Mouse (Mus musculus) adrenal gland, adult 18-20 months (tissue): ENCODE results near the gene Zfp932. TPM values are rescaled to one million over a fixed set of nuclear protein-coding genes. Genes with fewer than 3 reads are reported as not detected.
"Not testable (repeated sequence)": the region's sequence is repeated elsewhere in the genome, so short reads cannot be mapped to it uniquely, and the experiment has no call there.

Source experiments
- DNase-seq, 2 experiments: peaks; one replicate each; pipeline ENCODE4 v3.0.0; 2021 to 2022; ENCODE audit warnings: low spot score in 2 of 2
- long read RNA-seq, 2 experiments: library from polyadenylated mRNA; stranded (forward); transcript quantifications; one replicate each; pipeline ENCODE4 v2.0.0; 2021
- total RNA-seq, 2 experiments: library from RNA; stranded (reverse); gene quantifications; 1 replicate in 1 of 2; 2 replicates in 1 of 2; pipeline ENCODE4 v1.2.3; 2021

The Zfp932 gene
- 10 to 100 TPM; 19.0 to 19.9 TPM for total RNA-seq
- long read RNA-seq, experiment 1, partial matches to known transcripts: 0 of 5 reads
- long read RNA-seq, experiment 1, other reads (novel, unspliced or antisense): 1 of 5 reads
- long read RNA-seq, experiment 2, partial matches to known transcripts: 0 of 10 reads
- long read RNA-seq, experiment 2, other reads (novel, unspliced or antisense): 3 of 10 reads

DNA sequence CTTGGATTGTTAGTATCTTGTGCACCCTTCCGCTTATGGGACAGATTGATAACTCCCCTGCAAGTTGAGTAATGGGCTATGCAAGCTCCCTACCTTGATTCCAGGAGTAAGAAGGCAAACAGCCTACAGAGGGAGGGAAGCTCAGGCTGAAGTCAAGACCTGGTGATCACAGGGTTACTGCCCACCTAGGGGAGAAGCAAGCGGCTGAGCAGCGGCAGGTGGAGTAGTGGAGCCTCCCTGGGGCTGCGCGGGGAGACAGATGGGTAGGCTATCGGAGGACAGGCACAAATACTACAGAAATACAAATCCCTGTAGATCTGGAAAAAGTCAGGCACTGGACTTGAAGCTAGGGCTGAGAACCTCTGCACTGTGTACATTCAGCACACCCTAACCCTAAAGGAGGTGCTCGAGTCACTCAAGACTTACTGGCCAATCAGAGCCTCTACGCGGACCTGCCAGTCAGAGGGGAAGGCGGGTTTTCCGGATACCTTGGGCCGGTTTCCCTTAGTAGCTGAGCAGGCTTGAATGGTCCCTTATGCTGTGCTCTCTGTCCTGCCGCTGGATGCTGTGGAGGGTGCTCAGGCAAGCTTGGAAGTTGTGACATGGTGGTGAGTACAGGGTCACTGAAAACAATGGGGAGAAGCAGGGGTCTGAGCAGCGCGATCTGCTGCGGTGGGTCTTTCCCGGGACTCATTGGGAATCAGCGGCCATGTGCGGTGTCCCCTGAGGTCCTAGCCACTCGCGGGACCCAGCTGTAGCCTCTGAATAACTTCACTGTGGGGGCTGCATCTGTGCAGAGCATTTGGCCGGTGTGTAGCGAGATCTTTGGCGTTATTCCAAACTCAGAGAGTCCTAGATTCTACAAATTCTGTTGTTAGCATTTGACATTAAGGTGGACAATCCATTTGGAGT lies at the start of gene Zfp932:
Zfp932 (plus strand) TSS at position 496 of the 912 bp plus-strand sequence.
- peak; percentile 65 to 72 for DNase-seq

DNA sequence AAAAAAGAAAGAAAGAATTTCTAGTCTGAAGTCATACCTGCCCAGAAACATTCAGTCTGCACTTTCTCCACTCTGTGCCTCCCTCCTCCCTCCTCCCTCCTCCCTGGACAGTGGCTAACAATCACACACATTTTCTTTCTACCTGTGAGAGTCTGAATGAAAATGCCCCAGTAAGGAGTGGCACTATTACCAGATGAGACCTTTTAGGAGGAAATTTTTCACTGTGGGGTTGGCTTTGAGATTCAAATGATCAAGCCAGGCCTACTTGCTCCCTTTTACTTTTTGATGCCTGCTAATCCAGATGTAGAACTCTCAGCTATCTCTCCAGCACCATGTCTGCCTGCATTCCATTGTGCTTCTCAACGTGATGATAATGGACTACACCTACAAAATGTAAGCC lies 46.0 kb upstream of the Zfp932 start:
- no peak for DNase-seq

DNA sequence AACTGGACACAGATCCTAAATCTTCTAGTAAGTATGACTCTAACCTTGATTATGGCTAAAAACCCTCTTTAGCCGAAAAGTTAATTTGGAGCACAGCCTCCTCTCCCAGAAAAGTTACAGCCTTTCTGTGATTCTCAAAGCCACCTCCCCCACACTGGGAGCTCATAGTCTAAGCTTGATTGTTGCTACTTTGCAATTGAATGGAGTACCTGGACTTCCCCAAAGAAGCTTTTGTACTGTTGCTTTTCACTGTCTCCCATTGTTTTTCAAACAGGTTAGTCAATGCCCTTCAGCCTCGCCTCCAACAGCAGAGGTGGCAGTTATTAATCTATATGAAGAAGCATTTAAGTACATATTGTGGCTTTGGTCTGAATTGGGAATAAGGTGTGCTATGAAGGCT lies 15.6 kb upstream of the Zfp932 start:
- DNase-seq: not testable (repeated sequence)

DNA sequence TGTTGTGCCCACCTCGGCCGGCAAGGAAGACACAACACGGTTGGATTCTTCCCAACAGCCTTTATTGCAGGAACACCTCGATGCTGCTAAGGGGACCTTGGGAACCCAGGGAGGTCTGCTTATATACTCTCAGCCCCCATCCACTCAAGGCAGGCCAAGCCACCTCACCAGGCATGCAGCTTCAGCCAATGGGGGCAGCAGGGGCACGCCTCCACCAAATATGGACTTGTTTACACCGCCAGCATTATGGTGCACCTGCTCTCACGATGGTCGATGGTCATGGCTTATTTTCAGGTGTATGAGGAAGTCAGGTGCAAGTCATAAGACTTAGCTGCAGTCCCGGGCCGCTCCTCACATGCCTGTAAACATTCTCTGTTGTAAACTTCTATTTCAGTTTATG lies 860 bp upstream of the Zfp932 start:
- peak in 1 of 2 experiments; percentile 19 for DNase-seq

DNA sequence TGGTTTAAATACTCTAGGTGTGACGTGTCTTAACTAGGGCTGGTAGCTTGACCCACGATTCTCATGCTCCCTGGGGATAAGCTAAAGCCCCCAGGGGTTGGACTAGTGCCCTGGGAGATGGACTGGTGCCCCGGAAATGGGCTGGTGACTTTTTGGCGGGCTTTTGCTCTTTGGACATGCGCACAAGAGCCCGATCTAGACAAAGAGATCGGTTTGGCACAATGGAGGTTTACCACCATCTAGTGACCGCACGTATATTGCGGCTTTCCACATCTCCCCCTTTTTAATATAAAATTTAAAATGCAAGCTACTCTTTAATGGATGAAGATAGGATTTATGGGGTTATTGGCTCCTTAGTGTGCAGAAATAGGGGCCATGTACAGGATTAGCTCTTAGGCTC lies 19.5 kb downstream of the Zfp932 start:
- DNase-seq: not testable (repeated sequence)

DNA sequence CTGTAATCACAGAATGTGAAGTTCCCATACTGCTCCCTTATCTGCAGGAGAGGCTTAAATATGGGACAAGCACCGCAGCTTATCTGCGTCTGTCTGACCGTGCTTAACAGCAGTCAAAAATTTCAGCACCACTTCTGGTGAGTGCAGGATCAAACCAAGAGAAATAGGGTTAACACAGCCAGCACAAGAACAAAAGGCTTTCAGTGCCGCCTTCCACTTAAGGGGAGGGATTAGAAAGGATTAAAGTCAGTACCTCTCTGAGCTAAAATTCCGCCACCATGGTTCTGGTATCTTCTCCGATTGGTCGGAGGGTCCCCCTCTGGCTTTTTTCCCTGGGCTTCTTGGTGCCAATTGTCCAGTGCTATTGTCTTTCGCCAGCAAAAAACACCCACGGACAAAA lies 27.0 kb downstream of the Zfp932 start:
- DNase-seq: no peak

DNA sequence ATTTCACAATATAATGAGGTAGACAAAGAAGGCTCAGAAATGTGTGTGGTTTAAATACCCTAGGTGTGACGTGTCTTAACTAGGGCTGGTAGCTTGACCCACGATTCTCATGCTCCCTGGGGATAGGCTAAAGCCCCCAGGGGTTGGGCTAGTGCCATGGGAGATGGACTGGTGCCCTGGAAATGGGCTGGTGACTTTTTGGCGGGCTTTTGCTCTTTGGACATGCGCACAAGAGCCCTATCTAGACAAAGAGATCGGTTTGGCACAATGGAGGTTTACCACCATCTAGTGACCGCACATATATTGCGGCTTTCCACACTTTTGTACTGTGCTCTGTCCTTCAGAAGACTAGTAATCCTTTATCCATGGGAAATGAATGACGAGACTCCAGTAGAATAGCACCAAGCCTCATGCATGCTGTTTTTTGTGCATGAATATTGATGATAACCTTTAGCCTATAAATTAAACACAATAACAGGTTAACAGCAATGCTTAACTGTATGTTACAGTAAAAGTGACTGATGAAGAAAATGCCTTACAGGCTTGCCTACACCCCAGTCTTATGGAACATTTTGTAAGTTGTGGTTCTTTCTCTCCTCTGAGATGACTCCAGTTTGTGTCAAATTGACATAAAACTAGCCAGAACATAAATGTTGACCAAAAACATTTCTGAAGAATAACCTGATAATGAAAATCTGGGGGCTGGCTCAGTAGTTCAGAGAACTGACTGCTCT lies 27.5 kb downstream of the Zfp932 start:
- DNase-seq: peak; percentile 3 to 26

DNA sequence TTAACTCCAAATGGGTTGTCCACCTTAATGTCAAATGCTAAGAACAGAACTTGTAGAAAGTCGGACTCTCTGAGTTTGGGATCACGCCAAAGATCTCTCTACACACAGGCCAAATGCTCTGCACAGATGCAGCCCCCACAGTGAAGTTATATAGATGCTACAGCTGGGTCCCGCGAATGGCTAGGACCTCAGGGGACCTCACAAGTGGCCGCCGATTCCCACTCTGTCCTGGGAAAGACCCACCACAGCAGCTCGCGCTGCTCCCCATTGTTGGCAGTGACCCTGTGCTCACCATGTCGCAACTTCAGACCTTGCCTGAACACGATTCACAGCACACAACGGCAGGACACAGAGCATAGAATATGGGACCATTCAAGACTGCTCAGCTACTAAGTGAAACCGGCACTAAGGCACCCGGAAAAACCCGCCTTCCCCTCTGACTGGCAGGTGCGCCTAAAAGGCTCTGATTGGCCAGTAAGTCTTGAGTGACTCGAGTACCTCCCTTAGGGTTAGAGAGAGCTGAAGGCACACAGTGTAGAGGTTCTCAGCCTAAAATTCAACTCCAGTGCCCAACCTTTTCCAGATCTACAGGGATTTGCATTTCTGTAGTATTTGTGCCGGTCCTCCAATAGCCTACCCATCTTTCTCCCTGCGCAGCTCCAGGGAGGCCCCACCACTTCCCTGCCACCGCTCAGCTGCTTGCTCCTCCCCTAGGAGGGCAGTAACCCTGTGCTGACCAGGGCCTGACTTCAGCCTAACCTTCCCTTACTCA lies 61.5 kb downstream of the Zfp932 start:
- DNase-seq: peak; percentile 70 to 76

Other genes starting within 250 kb of the Zfp932 start
- 1 to 10 TPM; 3.6 to 6.3 TPM for gene 4930522L14Rik, start 244.6 kb upstream of the Zfp932 start, total RNA-seq
- gene Gm15446, start 73.1 kb upstream of the Zfp932 start, total RNA-seq: 10 to 100 TPM in 1 of 2 experiments, 1 to 10 TPM in 1; 8.5 to 11.7 TPM
- 1 to 10 TPM; 4.7 to 7.6 TPM for gene Gm17655, start 76.0 kb downstream of the Zfp932 start, total RNA-seq
- under 1 TPM; 0.30 to 0.70 TPM for gene Gm35315, start 97.9 kb downstream of the Zfp932 start, total RNA-seq
- under 1 TPM in 1 of 2 experiments, not detected in 1; 0.19 TPM for gene Plcxd1, start 103.4 kb downstream of the Zfp932 start, total RNA-seq
- gene Gtpbp6, start 111.7 kb downstream of the Zfp932 start, total RNA-seq: 10 to 100 TPM; 69.9 to 71.0 TPM
- gene Zfp605, start 113.6 kb downstream of the Zfp932 start, total RNA-seq: 1 to 10 TPM; 6.0 to 6.2 TPM
- 10 to 100 TPM; 20.3 to 31.9 TPM for gene Chfr, start 139.3 kb downstream of the Zfp932 start, total RNA-seq
- gene Golga3, start 180.2 kb downstream of the Zfp932 start, total RNA-seq: 10 to 100 TPM; 34.6 to 40.7 TPM
- 10 to 100 TPM; 36.1 to 37.4 TPM for gene Ankle2, start 234.5 kb downstream of the Zfp932 start, total RNA-seq